Mouse (Mus musculus) frontal cortex, postnatal 14 days (tissue): ENCODE measurements at regions not wholly inside any gene's neighbourhood (a gene's known extent, or its start where the extent isn't known, plus 50 kb on each side); places are given as distances from the start of the nearest gene placed in this dataset.
A peak's percentile ranks its signal among the peaks of the same experiment; 100 is the strongest.

Source experiments
- DNase-seq, 2 experiments: peaks; one replicate each; pipeline ENCODE4 v3.0.0; 2022; ENCODE audit warnings: low spot score in 2 of 2

DNA sequence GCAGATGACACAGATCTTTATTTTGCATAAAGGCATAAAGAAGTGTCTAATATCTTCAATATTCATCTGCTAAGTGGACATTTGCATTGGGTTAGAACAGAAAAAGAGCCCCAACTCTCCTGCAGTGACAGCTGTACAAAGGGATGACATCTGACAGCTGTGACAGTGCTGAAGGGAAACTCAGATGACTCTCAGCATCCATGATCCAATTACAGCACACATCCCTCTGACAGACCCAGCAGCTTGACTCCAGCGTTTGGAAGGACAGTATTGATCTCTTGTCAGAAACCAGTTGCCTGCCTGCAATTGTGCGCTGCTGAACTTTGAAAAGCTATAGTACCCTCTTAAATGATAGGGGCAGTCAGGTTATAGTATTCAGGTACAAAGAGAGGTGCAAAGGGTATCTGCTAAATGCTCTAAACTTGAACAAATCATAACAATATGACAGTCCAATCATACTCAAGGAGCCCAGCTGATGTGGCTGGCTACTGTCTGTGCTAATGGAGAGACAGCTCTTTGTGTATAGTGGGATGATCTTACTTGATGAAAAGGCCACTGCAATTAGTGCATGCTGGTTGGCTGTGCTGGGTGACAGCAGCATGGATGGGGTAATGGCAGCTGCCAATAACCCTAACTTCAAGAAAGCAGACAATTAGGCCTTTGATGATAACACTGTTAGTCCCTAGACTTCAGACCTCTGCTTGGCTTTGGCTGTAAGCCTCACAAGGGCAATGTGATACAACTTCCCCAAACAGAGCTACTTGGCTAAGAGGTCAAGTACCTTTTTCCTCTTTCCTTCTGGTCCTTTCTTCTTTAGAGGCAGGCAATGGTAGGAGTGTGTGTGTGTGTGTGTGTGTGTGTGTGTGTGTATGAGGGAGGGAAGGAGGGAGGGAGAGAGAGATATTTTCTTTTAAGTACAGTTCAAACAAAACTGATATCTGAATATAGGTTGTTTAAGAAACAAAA, 662.9 kb downstream of the Nr4a2 start:
- no peak for DNase-seq

DNA sequence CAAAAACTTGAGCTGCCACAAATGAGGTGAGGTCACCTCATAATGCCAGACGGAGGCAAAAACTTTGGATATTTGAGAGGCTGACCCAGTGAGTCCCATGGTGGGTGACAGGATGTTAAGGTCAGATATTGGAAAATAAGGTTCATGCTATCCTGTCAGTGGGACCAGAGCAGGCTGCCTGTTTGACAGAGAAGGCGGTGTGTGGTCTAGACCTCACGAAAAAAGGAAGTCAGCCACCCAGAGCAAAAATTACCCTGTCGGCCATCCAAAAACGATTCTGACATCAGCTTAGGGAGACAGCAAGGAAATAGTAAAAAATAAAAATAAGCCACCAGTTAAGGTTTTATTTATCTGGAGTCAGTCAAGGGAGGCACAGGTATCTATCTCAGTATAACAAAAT, 664.4 kb downstream of the Nr4a2 start:
- DNase-seq: no peak

- DNase-seq: no peak
Measured at GRCm38 (mm10) chr2:56457594-56457993, 666.2 kb downstream of the Nr4a2 start.

DNA sequence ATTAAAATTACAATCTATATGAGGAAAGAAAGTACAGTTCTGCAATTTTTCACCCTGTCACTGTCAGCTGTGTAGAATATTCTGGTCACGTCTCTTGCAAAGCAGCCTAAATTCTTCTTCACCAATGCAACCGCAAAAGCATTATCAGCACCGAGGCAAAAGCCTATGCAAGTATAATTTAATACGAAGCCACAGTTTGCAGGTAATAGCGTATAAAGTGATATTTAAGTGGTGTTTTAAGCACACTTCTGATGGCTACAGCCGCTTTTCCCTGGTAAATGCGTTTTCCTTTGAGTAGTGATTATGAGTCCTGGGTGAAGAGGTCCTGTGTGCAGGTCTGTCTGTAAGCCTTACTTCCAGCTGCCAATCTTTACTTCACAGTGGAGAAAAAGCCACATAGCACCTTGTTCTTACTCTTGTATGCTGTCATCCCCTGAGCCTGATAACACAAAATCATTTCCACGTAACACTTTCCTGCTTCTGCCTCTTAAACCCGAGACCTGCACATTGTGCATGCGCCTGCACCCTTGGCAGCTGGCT, 667.9 kb downstream of the Nr4a2 start:
- DNase-seq: no peak

- peak in 1 of 2 experiments; percentile 8 for DNase-seq
Measured at GRCm38 (mm10) chr2:56454611-56455066, 669.2 kb downstream of the Nr4a2 start.

DNA sequence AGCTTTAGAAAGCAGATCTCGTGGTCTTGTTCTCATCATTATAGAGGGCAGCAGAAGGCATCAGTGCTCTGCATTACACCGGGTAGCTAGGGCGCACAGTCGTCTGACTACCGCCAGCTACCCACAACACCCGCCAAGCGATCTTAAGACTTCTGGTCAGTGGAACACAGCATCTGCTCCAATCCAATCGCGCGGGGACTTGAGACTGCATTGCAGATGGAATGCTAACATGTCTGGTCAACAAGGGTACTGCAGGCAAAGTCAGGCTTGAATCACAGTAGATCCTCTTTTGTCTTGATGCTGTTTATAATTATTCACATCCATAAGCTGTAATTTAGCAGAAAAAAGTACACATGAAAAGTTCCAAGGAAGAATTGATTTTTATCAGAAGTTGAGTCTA, 682.9 kb downstream of the Nr4a2 start:
- DNase-seq: no peak
